Mouse (Mus musculus) hindbrain, postnatal 0 days (tissue): ENCODE measurements around the gene Gtf2ird2. TPM values are rescaled to one million over a fixed set of nuclear protein-coding genes. Genes with fewer than 3 reads are reported as not detected.

Experiments used
- ATAC-seq: fragments of 200-750 bp; cut with Nextera tagmentation; 2 replicates; pipeline ENCODE4 v1.8.0; 2017; ENCODE audit warnings: mild to moderate bottlenecking, moderate TSS enrichment, moderate library complexity
- DNase-seq: peaks from one replicate; pipeline ENCODE4 v3.0.0-alpha.2; 2015; ENCODE audit warnings: low spot score
- H3K27ac ChIP-seq: fragments of 300-500 bp; sonication (generic); 2 replicates; pipeline ENCODE4 v1.5.1; 2014; ENCODE audit warnings: mild to moderate bottlenecking
- H3K27me3 ChIP-seq: fragments of 300-500 bp; sonication (generic); 2 replicates; pipeline ENCODE4 v1.6.1; 2014; ENCODE audit warnings: low read length, mixed read lengths; ENCODE audit not compliant: insufficient read depth
- H3K36me3 ChIP-seq: fragments of 300-500 bp; sonication (generic); 2 replicates; pipeline ENCODE4 v1.6.1; 2014; ENCODE audit warnings: low read length, mixed read lengths; ENCODE audit not compliant: insufficient read depth
- H3K4me1 ChIP-seq: fragments of 300-500 bp; sonication (generic); 2 replicates; pipeline ENCODE4 v1.6.1; 2014; ENCODE audit warnings: antibody characterized with exemption, low read length, mixed read lengths; ENCODE audit not compliant: insufficient read depth
- H3K4me2 ChIP-seq: fragments of 300-500 bp; sonication (generic); 2 replicates; pipeline ENCODE4 v1.6.1; 2014; ENCODE audit warnings: low read depth, mild to moderate bottlenecking, low read length, moderate library complexity, mixed read lengths
- H3K4me3 ChIP-seq: fragments of 300-500 bp; sonication (generic); 2 replicates; pipeline ENCODE4 v1.5.1; 2014; ENCODE audit warnings: low read length
- H3K9ac ChIP-seq: fragments of 300-500 bp; sonication (generic); replicated peaks from 2 replicates; pipeline ENCODE4 v1.6.1; 2014; ENCODE audit warnings: mild to moderate bottlenecking, low read length, moderate library complexity, mixed read lengths
- H3K9me3 ChIP-seq: fragments of 300-500 bp; sonication (generic); 2 replicates; pipeline ENCODE4 v1.6.1; 2016; ENCODE audit warnings: low read length, mixed read lengths
- CTCF ChIP-seq: IDR thresholded peaks from 2 replicates; pipeline ENCODE4 v1.5.1; 2016; ENCODE audit warnings: antibody characterized with exemption, control low read depth, low read depth
- WGBS: fragments of 180-500 bp; shearing (Covaris S2); extraction: QIAGEN DNeasy Blood & Tissue Kit; methylation state at CpG from one replicate; pipeline ENCODE4 v1.1.7; 2014; 5-methylcytosine and 5-hydroxymethylcytosine counted together
- polyA plus RNA-seq: library from polyadenylated mRNA; unstranded; fragments of >200 nt; fragmentation: Nextera tagmentation; extraction: Ambion mirVana; gene quantifications from 2 replicates; pipeline ENCODE4 v1.2.1, GENCODE M21; 2015
- total RNA-seq: library from RNA; depleted of rRNA; stranded (reverse); fragments of >200 nt; gene quantifications from 2 replicates; pipeline ENCODE4 v1.2.3, GENCODE M21; 2014; rRNA removed

Gtf2ird2 gene
- total RNA-seq (14.6 and 19.7 TPM in 2 replicates), polyA plus RNA-seq (11.6 and 12.6 TPM in 2 replicates)

DNA sequence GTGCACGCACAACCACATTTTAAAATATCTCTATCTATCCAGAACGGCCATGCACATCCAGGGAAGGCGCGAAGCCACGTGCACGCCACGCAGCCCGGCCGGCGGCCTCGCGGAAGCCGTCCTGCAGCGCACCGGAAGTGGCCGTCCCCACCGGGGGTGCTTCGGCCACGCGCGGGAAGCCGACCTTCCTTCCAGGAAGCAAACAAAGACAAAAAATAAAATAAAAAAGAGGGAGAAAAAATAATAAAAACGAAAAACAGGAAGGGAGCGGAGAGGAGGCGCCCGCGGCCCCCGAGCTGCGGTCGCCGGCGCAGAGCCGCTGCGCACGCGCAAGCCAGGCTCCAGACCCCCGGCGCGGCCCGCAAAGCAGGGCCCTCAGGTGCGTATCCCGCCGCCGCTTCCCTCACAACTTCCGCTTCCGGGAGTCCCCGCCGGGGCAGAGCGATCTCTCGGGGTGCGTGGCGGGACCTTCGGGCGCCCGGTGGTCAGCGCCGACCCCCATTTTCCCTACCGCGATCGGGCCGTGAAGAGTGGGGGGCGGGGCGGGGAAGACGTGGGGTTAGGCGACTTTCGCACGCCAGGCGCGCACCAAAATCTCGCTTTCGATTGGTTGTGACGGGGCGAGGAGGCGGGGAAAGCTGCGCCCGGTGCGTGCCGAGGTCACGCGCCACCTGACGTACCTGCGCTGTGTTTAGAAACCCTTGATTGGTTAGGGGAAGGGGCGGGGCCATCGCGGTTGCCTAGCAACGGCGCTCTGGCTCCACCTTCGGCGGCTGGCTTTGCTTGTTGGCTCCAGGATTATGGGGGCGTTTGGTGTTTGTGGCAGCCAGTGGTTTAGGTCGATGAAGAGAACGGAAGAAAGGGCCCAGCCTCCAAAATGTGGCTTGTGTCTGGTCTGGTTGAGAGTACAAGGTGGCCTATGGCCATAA is at the start of gene Gtf2ird2:
Gene Gtf2ird2, plus strand, starts transcription at position 140 of the 929 bp plus-strand sequence.
- WGBS: under 1% methylated on average over 91 of the region's 92 CpGs
- ATAC-seq: peak; percentile 97

DNA sequence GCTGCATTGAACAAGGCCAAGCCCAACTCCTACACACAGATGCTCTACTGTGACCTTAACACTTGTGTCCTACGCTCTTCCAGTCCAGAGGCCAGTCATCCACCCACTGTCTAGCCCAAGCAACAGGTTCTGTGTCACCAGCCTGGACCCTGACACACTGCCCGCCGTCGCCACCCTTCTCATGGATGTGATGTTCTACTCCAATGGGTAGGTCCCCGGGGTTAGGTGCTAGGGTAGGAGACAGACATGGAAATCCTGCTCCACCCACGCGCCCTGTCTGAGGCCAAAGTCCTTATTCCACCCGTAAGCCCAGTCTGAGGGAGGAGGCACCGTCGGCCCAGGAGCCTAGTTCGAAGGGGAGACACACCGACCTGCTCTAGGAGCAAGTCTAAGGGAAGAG is 47.8 kb upstream of the Gtf2ird2 start:
- H3K9ac ChIP-seq: no peak overlapping the region
- ATAC-seq: no peak
- H3K36me3 ChIP-seq: peaks cover 45% of the 10 kb centered on the region

More for the DNA sequence above, at the start of gene Gtf2ird2:
- Histone ChIP-seq H3K9ac (peak within 1 kb of the TSS; percentile 84), H3K36me3 (no peaks in the 10 kb centered on the region), H3K4me2 (peak within 1 kb of the TSS; percentile 76), H3K27me3 (no peaks in the 10 kb centered on the region), H3K9me3 (no peaks in the 10 kb centered on the region), H3K4me3 (peak within 1 kb of the TSS; percentile 75), H3K27ac (peak within 1 kb of the TSS; percentile 97), H3K4me1 (0 out of 2 replicates have a peak, but pooled peaks cover 5% of the 10 kb centered on the region)
- DNase-seq: peak; percentile 99
- TF ChIP-seq CTCF: peak; percentile 37

DNA sequence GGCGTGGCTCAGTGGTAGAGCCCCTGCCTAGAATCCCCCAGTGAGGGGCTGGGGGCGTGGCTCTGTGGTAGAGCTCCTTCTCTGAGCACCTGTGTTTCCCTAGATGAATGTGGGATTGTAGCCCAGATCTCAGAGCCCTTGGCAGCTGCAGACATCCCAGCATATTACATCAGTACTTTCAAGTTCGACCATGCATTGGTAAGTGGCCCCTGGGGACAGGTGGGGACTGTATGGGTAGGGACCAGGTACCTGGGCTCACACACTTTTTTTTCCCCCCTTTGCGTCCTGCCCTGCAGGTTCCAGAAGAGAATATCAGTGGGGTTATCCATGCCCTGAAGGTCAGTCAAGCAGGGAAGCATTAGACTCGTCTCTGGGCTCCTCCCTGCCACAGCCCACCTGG is 45.9 kb upstream of the Gtf2ird2 start:
- Histone ChIP-seq H3K27me3 (no peaks in the 10 kb centered on the region), H3K4me1 (no peaks in the 10 kb centered on the region), H3K27ac (no peak overlapping the region), H3K4me3 (no peak overlapping the region), H3K9me3 (no peaks in the 10 kb centered on the region), H3K36me3 (peaks cover 51% of the 10 kb centered on the region), H3K9ac (no peak overlapping the region), H3K4me2 (no peak overlapping the region)
- TF ChIP-seq CTCF: no peak
- DNase-seq (no peak), ATAC-seq (0 out of 2 replicates have a peak, but pooled peaks have one; percentile 25)
- WGBS: 79% methylated on average over 5 of the region's 5 CpGs

More for the DNA sequence above, 47.8 kb upstream of the Gtf2ird2 start:
- H3K4me3 ChIP-seq: no peak overlapping the region
- no peak for DNase-seq
- no peaks in the 10 kb centered on the region for H3K4me1 ChIP-seq
- H3K27ac ChIP-seq: no peak overlapping the region
- WGBS: 95% methylated on average over 12 of the region's 12 CpGs
- H3K27me3 ChIP-seq: no peaks in the 10 kb centered on the region
- no peak overlapping the region for H3K4me2 ChIP-seq
- TF ChIP-seq CTCF: no peak
- no peaks in the 10 kb centered on the region for H3K9me3 ChIP-seq

DNA sequence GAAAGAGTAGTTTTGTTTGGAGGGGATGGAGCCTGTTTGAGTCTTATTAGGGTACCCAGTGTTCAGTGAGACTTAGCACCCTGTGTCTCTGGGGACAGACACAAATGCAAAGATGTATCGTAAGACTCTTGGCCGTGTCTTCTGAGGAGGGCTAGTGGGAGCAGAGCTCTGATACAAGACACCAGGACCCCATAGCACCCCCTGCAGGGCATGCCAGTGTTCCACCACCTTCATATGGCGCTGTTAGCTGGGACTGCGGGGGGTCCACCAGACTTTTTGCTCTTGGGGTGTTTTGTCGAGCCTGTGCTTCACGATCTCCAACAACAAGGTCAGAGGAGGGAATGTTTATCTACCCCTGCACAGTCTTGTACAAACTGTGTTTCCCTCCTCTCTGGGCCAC is 44.4 kb upstream of the Gtf2ird2 start:
- Histone ChIP-seq H3K36me3 (peaks cover 57% of the 10 kb centered on the region), H3K4me2 (no peak overlapping the region), H3K4me3 (no peak overlapping the region), H3K4me1 (no peaks in the 10 kb centered on the region), H3K27me3 (no peaks in the 10 kb centered on the region), H3K9ac (no peak overlapping the region), H3K9me3 (no peaks in the 10 kb centered on the region), H3K27ac (no peak overlapping the region)
- 0 out of 2 replicates have a peak, but pooled peaks have one; percentile 5 for TF ChIP-seq CTCF
- 89% methylated on average over 6 of the region's 6 CpGs for WGBS
- no peak for ATAC-seq
- DNase-seq: no peak

DNA sequence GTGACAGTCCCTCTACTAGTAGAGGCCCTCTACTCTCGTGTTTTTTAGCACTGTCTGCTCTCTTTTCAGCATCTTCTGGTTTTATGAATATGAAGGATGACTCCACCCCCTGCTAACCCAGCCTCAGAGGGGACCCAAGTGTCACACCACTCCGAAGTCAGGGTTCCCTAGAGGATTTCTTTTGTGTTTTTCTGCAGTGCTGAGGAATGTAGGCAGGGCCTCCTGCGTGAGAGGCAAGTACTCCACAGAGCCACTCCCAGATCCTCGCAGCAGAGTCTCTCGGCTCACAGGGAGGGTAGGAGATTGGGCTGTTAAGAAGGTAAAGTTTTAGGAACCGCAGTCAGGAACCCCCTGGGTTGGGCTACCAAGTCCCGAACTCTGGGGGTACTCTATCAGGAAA is 42.6 kb upstream of the Gtf2ird2 start:
- H3K36me3 ChIP-seq: peaks cover 45% of the 10 kb centered on the region
- no peak for DNase-seq
- no peak for TF ChIP-seq CTCF
- no peak overlapping the region for H3K4me3 ChIP-seq
- no peaks in the 10 kb centered on the region for H3K27me3 ChIP-seq
- H3K9ac ChIP-seq: no peak overlapping the region
- H3K27ac ChIP-seq: no peak overlapping the region
- no peak overlapping the region for H3K4me2 ChIP-seq
- H3K4me1 ChIP-seq: no peaks in the 10 kb centered on the region
- H3K9me3 ChIP-seq: no peaks in the 10 kb centered on the region
- ATAC-seq: no peak
- WGBS: 80% methylated on average over 7 of the region's 7 CpGs

DNA sequence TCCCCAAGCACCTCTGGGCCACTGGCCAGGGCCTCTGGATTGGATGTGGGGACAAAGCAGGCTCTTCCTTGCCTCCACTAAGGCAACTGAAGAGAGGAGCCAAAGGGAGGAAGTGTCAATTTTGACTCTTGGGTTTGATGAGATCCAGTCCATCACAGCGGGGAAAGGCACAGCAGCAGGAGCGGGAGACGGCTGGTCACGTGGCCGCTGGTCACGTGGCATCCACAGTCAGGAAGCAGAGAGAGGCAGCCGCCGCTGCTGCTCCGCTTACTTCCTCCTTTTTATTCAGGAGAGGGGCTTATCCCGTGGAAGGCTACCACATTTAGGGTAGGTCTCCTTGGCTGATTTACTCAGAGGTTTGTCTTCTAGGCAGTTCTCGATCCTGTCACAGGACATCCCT is 41.4 kb upstream of the Gtf2ird2 start:
- Histone ChIP-seq H3K4me1 (no peaks in the 10 kb centered on the region), H3K27ac (no peak overlapping the region), H3K9me3 (no peaks in the 10 kb centered on the region), H3K9ac (no peak overlapping the region), H3K36me3 (peaks cover 34% of the 10 kb centered on the region), H3K4me3 (no peak overlapping the region), H3K4me2 (no peak overlapping the region), H3K27me3 (no peaks in the 10 kb centered on the region)
- TF ChIP-seq CTCF: no peak
- DNase-seq (no peak), ATAC-seq (no peak)
- 83% methylated on average over 11 of the region's 11 CpGs for WGBS

DNA sequence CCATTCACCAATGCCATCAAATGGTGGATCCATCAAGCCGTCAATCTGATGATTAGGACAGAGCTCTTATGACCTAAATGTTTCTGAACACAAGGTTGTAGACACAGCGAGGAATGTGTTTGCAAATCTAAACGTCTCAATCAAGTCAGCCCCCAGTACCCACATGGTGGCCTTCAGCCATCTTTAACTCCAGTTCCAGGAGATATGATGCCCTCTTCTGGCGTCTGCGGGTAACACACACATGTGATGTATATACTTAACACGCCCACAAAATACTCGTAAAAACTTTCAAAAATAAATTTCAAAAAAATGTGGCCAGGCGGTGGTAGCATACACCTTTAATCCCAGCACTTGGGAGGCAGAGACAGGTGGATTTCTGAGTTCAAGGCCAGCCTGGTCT is 38.8 kb upstream of the Gtf2ird2 start:
- H3K9ac ChIP-seq: no peak overlapping the region
- WGBS: 94% methylated on average over 8 of the region's 8 CpGs
- no peaks in the 10 kb centered on the region for H3K27me3 ChIP-seq
- no peaks in the 10 kb centered on the region for H3K9me3 ChIP-seq
- H3K4me2 ChIP-seq: no peak overlapping the region
- H3K4me3 ChIP-seq: no peak overlapping the region
- 0 out of 2 replicates have a peak, but pooled peaks have one; percentile 5 for TF ChIP-seq CTCF
- H3K27ac ChIP-seq: no peak overlapping the region
- no peak for DNase-seq
- no peaks in the 10 kb centered on the region for H3K4me1 ChIP-seq
- H3K36me3 ChIP-seq: peaks cover 29% of the 10 kb centered on the region
- no peak for ATAC-seq
